Mouse (Mus musculus): ENCODE measurements around the gene Erc2.

DNA sequence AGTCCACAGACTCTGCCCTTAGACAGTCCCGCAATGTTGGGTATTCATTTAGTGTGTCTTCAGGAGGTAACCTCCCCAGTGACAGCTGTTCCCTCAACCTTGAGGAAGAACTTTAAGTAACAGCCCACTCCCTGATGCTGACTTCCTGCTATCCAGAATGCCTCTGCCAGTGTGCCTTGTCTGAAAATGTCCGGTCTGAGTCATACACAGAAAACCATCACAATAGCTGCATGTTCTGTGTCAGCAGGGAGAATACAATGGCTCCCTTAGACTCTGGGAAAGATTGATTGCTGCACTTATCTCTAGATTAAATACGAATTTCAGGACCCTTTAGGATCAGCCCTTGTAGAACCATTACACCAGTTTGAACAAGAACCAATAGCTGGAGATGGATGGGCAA, 620.5 kb downstream of the Erc2 start:
- TF ChIP-seq MAX (IDR thresholded peaks at IDR 0.05; ENCODE audit: low read depth) (no peak), USF1 (IDR thresholded peaks at IDR 0.05; ENCODE audit: low read depth) (no peak), POLR2A (IDR thresholded peaks at IDR 0.05; ENCODE audit: insufficient read length, low read depth) (no peak), E2F4 (IDR thresholded peaks at IDR 0.05; ENCODE audit: insufficient read depth) (no peak), REST (IDR thresholded peaks at IDR 0.05; ENCODE audit: insufficient read depth, insufficient read length) (no peak), TCF12 (IDR thresholded peaks at IDR 0.05; ENCODE audit: insufficient read depth, poor library complexity, severe bottlenecking) (no peak), MYOG (IDR thresholded peaks at IDR 0.05; ENCODE audit: control insufficient read depth in 1 of 3, insufficient read depth in 1 of 3, insufficient read length in 2 of 3, low read depth in 2 of 3) (no peak), MYOD1 (IDR thresholded peaks at IDR 0.05; ENCODE audit: control insufficient read depth in 1 of 3, insufficient read length in 2 of 3, low read depth in 2 of 3) (no peak)
